Mouse (Mus musculus) left cerebral cortex, adult 2 months (tissue): ENCODE measurements around the gene Slc15a3. TPM values are rescaled to one million over a fixed set of nuclear protein-coding genes. Genes with fewer than 3 reads are reported as not detected.

Source experiments
- DNase-seq, 2 experiments: peaks; one replicate each; pipeline ENCODE4 v3.0.0; 2021 to 2022; ENCODE audit warnings: low spot score in 2 of 2, mixed read lengths in 1 of 2; ENCODE audit errors: extremely low spot score in 1 of 2
- H3K27ac ChIP-seq: fragments of 200-600 bp; 2 replicates; pipeline ENCODE4 v1.8.1; 2022
- H3K4me3 ChIP-seq: fragments of 200-600 bp; 2 replicates; pipeline ENCODE4 v1.8.1; 2022
- CTCF ChIP-seq: fragments of 200-600 bp; IDR thresholded peaks from 2 replicates; pipeline ENCODE4 v1.8.1; 2022; ENCODE audit warnings: antibody characterized with exemption, mild to moderate bottlenecking, moderate library complexity
- intact Hi-C: fragments of 180-260 bp; cut with DNase I; formaldehyde crosslinking; loops from one replicate; pipeline ENCODE4 v1.15.1; 2025
- total RNA-seq, 2 experiments: library from RNA; stranded (reverse); gene quantifications; 2 replicates each; pipeline ENCODE4 v1.2.3; 2021

Slc15a3 gene
- total RNA-seq, 2 experiments from 2014 or later = 1.1 to 1.3 TPM

- H3K4me3 ChIP-seq = no peak overlapping the region
- intact Hi-C loops = loop anchor here (1.0 to 2.0 kb wide), 2 partner anchors 45 to 60 kb away; partner anchors contain the start of gene Tmem132a
- no peak for DNase-seq
- TF ChIP-seq CTCF = no peak
- peak overlapping the region; percentile 82 for H3K27ac ChIP-seq
These were observed 30.8 kb upstream of the Slc15a3 start for GRCm38 (mm10) chr19:10808524-10809233.

GRCm38 (mm10) chr19:10809428-10810175, 29.9 kb upstream of the Slc15a3 start:
- peak overlapping the region; percentile 82 for H3K27ac ChIP-seq
- intact Hi-C loops = loop anchor here (1.0 to 2.0 kb wide), 2 partner anchors 46 to 59 kb away; partner anchors contain the start of gene Tmem132a
- peak; percentile 52 to 56 for DNase-seq
- no peak overlapping the region for H3K4me3 ChIP-seq
- no peak for TF ChIP-seq CTCF

DNA sequence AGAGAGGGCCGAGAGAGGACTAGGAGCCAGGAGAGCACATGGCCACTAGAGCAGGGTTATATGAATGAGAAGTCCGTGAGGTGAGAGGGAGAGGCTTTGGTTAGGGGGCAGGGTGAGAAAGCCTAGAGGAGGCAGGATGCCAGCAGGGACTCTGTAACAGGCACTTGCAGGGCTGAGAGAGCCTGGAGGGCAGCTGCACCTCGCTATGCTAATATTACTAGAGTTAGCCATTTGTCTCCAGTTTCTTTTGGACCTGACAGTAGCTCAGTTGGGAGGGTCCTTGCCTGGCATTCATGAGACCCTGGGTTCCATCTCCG, 29.4 kb upstream of the Slc15a3 start:
- DNase-seq = no peak
- intact Hi-C loops = no loop called here
- TF ChIP-seq CTCF = no peak
- H3K4me3 ChIP-seq = no peak overlapping the region
- peak overlapping the region; percentile 82 for H3K27ac ChIP-seq

DNA sequence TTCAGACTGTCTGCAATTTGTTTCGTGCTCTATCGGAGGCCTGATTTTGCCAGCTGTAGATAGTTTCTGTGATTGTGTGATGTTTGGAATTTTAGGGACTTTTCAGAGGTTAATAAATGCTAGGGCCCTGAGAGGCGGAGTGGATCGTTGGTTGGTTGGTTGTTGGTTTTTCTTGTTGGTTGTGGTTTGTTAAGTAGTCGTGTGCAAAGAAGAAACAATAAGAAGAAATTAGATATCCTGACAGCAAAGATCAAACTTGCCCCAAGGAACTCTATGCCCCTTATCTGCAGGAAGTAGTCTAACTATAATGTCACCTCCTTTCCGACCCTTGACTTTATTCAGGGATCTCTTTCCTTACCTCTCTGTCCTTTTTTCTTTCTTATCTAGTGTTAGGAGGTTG, 28.1 kb upstream of the Slc15a3 start:
- no peak for DNase-seq

GRCm38 (mm10) chr19:10813039-10813438, 26.5 kb upstream of the Slc15a3 start:
- intact Hi-C loops = no loop called here
- no peak for DNase-seq
- TF ChIP-seq CTCF = no peak
- no peak overlapping the region for H3K4me3 ChIP-seq
- no peak overlapping the region for H3K27ac ChIP-seq

More for the DNA sequence above, 28.1 kb upstream of the Slc15a3 start:
- intact Hi-C loops = no loop called here
- no peak for TF ChIP-seq CTCF
- H3K27ac ChIP-seq = no peak overlapping the region
- no peak overlapping the region for H3K4me3 ChIP-seq

- H3K4me3 ChIP-seq = no peak overlapping the region
- no peak overlapping the region for H3K27ac ChIP-seq
- TF ChIP-seq CTCF = no peak
- intact Hi-C loops = no loop called here
- DNase-seq = no peak
These were observed 25.6 kb upstream of the Slc15a3 start for GRCm38 (mm10) chr19:10813905-10814304.

- DNase-seq = no peak
- TF ChIP-seq CTCF = no peak
- intact Hi-C loops = no loop called here
- H3K27ac ChIP-seq = no peak overlapping the region
- no peak overlapping the region for H3K4me3 ChIP-seq
These were observed 23.7 kb upstream of the Slc15a3 start for GRCm38 (mm10) chr19:10815871-10816270.

DNA sequence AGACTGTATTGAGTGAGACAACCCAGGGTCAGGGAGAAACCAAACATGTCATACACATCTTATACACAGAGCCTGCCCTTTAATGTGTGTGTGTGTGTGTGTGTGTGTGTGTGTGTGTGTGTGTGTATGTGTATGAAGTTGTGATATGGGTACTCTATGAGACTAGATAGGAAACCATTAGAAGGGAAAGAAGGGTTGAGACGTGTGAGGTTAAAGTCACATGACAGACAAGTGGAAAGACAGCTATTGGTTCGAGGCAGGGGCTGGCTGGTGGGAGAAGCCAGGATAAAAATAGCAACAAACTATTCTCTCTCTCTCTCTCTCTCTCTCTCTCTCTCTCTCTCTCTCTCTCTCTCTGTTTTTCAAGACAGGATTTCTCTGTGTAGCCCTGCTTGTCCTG, 23.1 kb upstream of the Slc15a3 start:
- TF ChIP-seq CTCF = no peak
- no peak for DNase-seq
- Histone ChIP-seq H3K27ac (no peak overlapping the region), H3K4me3 (no peak overlapping the region)
- intact Hi-C loops = no loop called here

GRCm38 (mm10) chr19:10818217-10818946, 21.1 kb upstream of the Slc15a3 start:
- H3K4me3 ChIP-seq = no peak overlapping the region
- H3K27ac ChIP-seq = no peak overlapping the region
- no peak for TF ChIP-seq CTCF
- intact Hi-C loops = no loop called here
- DNase-seq = no peak

DNA sequence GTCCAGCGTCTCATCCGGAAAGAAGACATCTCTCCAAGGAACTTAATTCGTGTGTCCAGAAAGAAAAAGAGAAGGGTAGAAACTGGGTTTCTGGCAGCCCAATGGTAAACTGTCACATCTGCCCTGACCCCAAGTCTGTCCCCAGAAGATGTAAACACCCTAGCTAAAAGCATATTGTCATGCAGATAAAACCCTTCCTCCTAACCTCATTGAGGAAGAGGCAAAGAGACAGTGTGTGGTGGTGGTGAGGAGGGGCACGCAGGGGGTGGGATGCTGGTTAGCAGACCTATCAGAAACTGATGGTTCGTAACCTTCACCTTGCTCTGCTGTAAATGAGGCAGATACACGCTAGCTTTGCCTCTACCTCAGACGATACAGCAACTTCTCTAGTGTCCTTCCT, 18.2 kb upstream of the Slc15a3 start:
- Histone ChIP-seq H3K27ac (no peak overlapping the region), H3K4me3 (no peak overlapping the region)
- intact Hi-C loops = no loop called here
- TF ChIP-seq CTCF = no peak
- DNase-seq = no peak

GRCm38 (mm10) chr19:10822534-10822933, 17.0 kb upstream of the Slc15a3 start:
- intact Hi-C loops = no loop called here
- TF ChIP-seq CTCF = no peak
- no peak for DNase-seq
- Histone ChIP-seq H3K4me3 (no peak overlapping the region), H3K27ac (no peak overlapping the region)

- no peak for TF ChIP-seq CTCF
- intact Hi-C loops = no loop called here
- no peak overlapping the region for H3K4me3 ChIP-seq
- DNase-seq = no peak
- no peak overlapping the region for H3K27ac ChIP-seq
These were observed 15.5 kb upstream of the Slc15a3 start for GRCm38 (mm10) chr19:10824061-10824460.
